Mouse (Mus musculus) kidney, adult 2 months (tissue): ENCODE measurements around the gene Nfic. TPM values are rescaled to one million over a fixed set of nuclear protein-coding genes. Genes with fewer than 3 reads are reported as not detected.

Experiments used
- DNase-seq: peaks from one replicate; pipeline ENCODE4 v3.0.0; 2021
- H3K27ac ChIP-seq: fragments of 200-500 bp; 2 replicates; pipeline ENCODE4 v1.5.1; 2012; ENCODE audit warnings: low read depth, low read length, control low read depth, inconsistent platforms; ENCODE audit not compliant: insufficient read depth
- H3K27me3 ChIP-seq: fragments of 200-500 bp; replicated peaks from 2 replicates; pipeline ENCODE4 v1.6.1; 2012; ENCODE audit warnings: mild to moderate bottlenecking, moderate library complexity, low read length, inconsistent platforms; ENCODE audit not compliant: control insufficient read depth, insufficient read depth
- H3K36me3 ChIP-seq: fragments of 200-500 bp; 2 replicates; pipeline ENCODE4 v1.6.1; 2012; ENCODE audit warnings: mild to moderate bottlenecking, moderate library complexity, low read length, inconsistent platforms; ENCODE audit not compliant: control insufficient read depth, insufficient read depth
- H3K4me1 ChIP-seq: fragments of 200-500 bp; 2 replicates; pipeline ENCODE4 v1.6.1; 2011; ENCODE audit warnings: low read length; ENCODE audit not compliant: control insufficient read depth, insufficient read depth
- H3K4me3 ChIP-seq: fragments of 200-500 bp; 2 replicates; pipeline ENCODE4 v1.5.1; 2011; ENCODE audit warnings: mild to moderate bottlenecking, low read depth, low read length, control low read depth; ENCODE audit not compliant: insufficient read depth
- CTCF ChIP-seq: fragments of 200-500 bp; conservative IDR thresholded peaks from 2 replicates; pipeline ENCODE4 v1.5.1; 2011; ENCODE audit warnings: low read depth, mild to moderate bottlenecking, control low read depth, low read length, moderate library complexity, mixed read lengths; ENCODE audit not compliant: insufficient read depth, insufficient read length
- POLR2A ChIP-seq: fragments of 200-500 bp; IDR thresholded peaks from one replicate; pipeline ENCODE4 v1.6.1; 2011; ENCODE audit warnings: low read depth, low read length, control low read depth
- WGBS: fragments of 180-500 bp; shearing (Covaris S2); methylation state at CpG from one replicate; pipeline ENCODE4 v1.1.7; 2018; 5-methylcytosine and 5-hydroxymethylcytosine counted together
- polyA plus RNA-seq: library from polyadenylated mRNA; depleted of rRNA; stranded (reverse); fragments of >200 nt; gene quantifications from 2 replicates; pipeline ENCODE4 v1.2.3, GENCODE M21; 2012

The Nfic gene
- polyA plus RNA-seq, 1 experiment = 82.5 TPM

GRCm38 (mm10) chr10:81389373-81389772 lies 66.1 kb downstream of the Nfic start:
- Histone ChIP-seq H3K4me3 (no peak overlapping the region), H3K27me3 (no peaks in the 10 kb centered on the region), H3K4me1 (peaks cover 25% of the 10 kb centered on the region; the same call in 1 of the 2 replicates), H3K36me3 (no peaks in the 10 kb centered on the region), H3K27ac (no peak overlapping the region)
- TF ChIP-seq POLR2A = no peak
- no peak for TF ChIP-seq CTCF
- WGBS = 24% methylated on average over 3 of the region's 3 CpGs
- DNase-seq = peak; percentile 78

DNA sequence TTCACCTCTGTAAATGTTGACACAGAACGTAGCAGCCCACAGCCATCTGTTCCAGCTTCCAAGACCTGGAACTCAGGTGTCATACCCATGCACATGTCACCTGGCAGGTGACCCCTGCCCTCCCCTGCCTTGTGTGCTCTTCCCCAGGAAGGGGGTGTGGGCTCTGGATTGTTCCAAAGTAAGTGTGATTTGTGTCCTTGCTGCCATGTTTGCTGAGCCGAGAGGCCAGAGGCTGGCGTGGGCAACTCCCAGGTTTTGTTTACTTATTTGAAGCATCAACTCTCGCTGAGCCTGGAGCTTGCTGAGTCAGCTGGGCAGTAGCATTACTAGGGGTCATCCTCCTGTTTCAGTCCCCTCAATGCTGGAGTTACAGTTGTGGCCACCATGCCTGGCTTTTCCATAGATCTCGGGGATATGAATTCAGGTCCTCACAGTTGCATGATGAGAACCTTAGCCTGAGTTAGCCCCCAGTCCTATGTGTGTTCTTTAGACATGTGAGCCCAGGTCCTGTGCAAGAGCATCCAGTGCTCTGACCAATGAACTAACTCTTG lies 66.9 kb downstream of the Nfic start, which contains the start of gene Gm48552:
Gene Gm48552 (plus strand): TSS at position 501 of the 551 bp plus-strand sequence.
- WGBS = 66% methylated on average over 5 of the region's 5 CpGs
- Histone ChIP-seq H3K4me1 (peaks cover 22% of the 10 kb centered on the region; the same call in 1 of the 2 replicates), H3K36me3 (no peaks in the 10 kb centered on the region), H3K4me3 (no peak within 1 kb of the TSS), H3K27me3 (no peaks in the 10 kb centered on the region), H3K27ac (no peak within 1 kb of the TSS)
- no peak for DNase-seq
- TF ChIP-seq POLR2A (no peak), CTCF (no peak)

- Histone ChIP-seq H3K36me3 (no peaks in the 10 kb centered on the region), H3K27me3 (no peaks in the 10 kb centered on the region), H3K4me1 (peaks cover 18% of the 10 kb centered on the region; the same call in 1 of the 2 replicates), H3K27ac (no peak overlapping the region), H3K4me3 (no peak overlapping the region)
- DNase-seq = no peak
- 94% methylated on average over 20 of the region's 20 CpGs for WGBS
- no peak for TF ChIP-seq POLR2A
- TF ChIP-seq CTCF = no peak
Observed at GRCm38 (mm10) chr10:81387716-81388115, 67.7 kb downstream of the Nfic start.

GRCm38 (mm10) chr10:81385603-81386306 lies 69.7 kb downstream of the Nfic start:
- H3K4me3 ChIP-seq = no peak overlapping the region
- TF ChIP-seq CTCF (no peak), POLR2A (no peak)
- H3K27ac ChIP-seq = no peak overlapping the region
- no peaks in the 10 kb centered on the region for H3K36me3 ChIP-seq
- DNase-seq = no peak
- peaks cover 11% of the 10 kb centered on the region; the same call in 1 of the 2 replicates for H3K4me1 ChIP-seq
- H3K27me3 ChIP-seq = no peaks in the 10 kb centered on the region
- 72% methylated on average over 22 of the region's 22 CpGs for WGBS

DNA sequence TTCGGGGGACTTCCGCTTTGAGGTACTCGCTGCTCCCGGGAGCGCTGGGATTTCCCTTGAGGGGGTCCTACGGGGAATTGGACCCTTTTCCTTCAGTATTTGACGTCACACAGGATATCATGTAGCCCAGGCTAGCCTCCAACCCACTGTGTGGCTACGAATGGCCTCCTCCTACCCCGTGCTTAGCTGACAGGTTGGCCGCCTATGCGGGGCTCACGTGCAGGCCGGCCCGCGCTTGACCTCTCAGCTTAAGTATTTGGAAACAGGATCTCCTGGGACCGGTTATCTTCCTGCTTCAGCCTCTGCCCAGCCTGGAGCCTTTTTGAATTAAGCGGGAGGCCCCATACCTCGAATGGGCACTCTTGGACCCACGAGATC lies 70.8 kb downstream of the Nfic start:
- Histone ChIP-seq H3K27ac (peak overlapping the region; percentile 52; the same call in 1 of the 2 replicates), H3K27me3 (no peaks in the 10 kb centered on the region), H3K36me3 (no peaks in the 10 kb centered on the region), H3K4me3 (peak overlapping the region; percentile 92), H3K4me1 (peaks cover 10% of the 10 kb centered on the region; the same call in 1 of the 2 replicates)
- no peak for DNase-seq
- WGBS = under 1% methylated on average over 19 of the region's 19 CpGs
- TF ChIP-seq POLR2A (no peak), CTCF (no peak)

GRCm38 (mm10) chr10:81383802-81384604 lies 71.4 kb downstream of the Nfic start, which contains the start of the genes Dohh and Gm48551:
Gene Dohh, plus strand, starts transcription at chr10:81384428.
Gene Gm48551, plus strand, starts transcription at chr10:81384466.
- 7% methylated on average over 54 of the region's 54 CpGs for WGBS
- H3K27ac ChIP-seq = peak within 1 kb of the TSS; percentile 63; the same call in 1 of the 2 replicates
- peak; percentile 99 for DNase-seq

More at GRCm38 (mm10) chr10:81383802-81384604, 71.4 kb downstream of the Nfic start, which contains the start of the genes Dohh and Gm48551:
- peaks cover 9% of the 10 kb centered on the region; the same call in 1 of the 2 replicates for H3K4me1 ChIP-seq
- no peaks in the 10 kb centered on the region for H3K27me3 ChIP-seq
- H3K4me3 ChIP-seq = peak within 1 kb of the TSS; percentile 92
- TF ChIP-seq POLR2A = peak; percentile 84
- TF ChIP-seq CTCF = no peak
- no peaks in the 10 kb centered on the region for H3K36me3 ChIP-seq
